30 mouse cellular contexts compared by ENCODE assay signal in genomic region chr4:33577631-33578030, GRCm38 (mm10).
"Had no signal": no experiment of that assay in that cellular context is flagged by ENCODE, and none has a peak within 500 bp of the region (broad histone marks: within the 10 kb centered on the region; RNA-seq: fewer than 3 reads in every experiment).

No protein-coding gene starts in this region.

- H3K9me3 ChIP-seq: limb, embryonic 10.5 days; limb, embryonic 15.5 days; liver, embryonic 15.5 days; lung, embryonic 15.5 days; midbrain, embryonic 15.5 days had no signal

- H3K9ac ChIP-seq: limb, embryonic 12.5 days; limb, embryonic 13.5 days; limb, embryonic 15.5 days; liver, embryonic 12.5 days; liver, embryonic 13.5 days; liver, embryonic 14.5 days; liver, embryonic 15.5 days; liver, postnatal 0 days; lung, embryonic 14.5 days; lung, embryonic 15.5 days; midbrain, embryonic 12.5 days; midbrain, embryonic 13.5 days; midbrain, embryonic 15.5 days had no signal

- H3K36me3 ChIP-seq: limb, embryonic 10.5 days; limb, embryonic 12.5 days; limb, embryonic 13.5 days; limb, embryonic 15.5 days; liver, embryonic 12.5 days; liver, embryonic 13.5 days; liver, embryonic 15.5 days; lung, embryonic 15.5 days; midbrain, embryonic 10.5 days; midbrain, embryonic 12.5 days; midbrain, embryonic 13.5 days; midbrain, embryonic 15.5 days had no signal

- H3K4me2 ChIP-seq: limb, embryonic 12.5 days; limb, embryonic 13.5 days; limb, embryonic 15.5 days; liver, embryonic 11.5 days; liver, embryonic 12.5 days; liver, embryonic 13.5 days; liver, embryonic 15.5 days; lung, embryonic 14.5 days; lung, embryonic 15.5 days; midbrain, embryonic 12.5 days; midbrain, embryonic 13.5 days; midbrain, embryonic 15.5 days had no signal

- ATAC-seq: liver, embryonic 12.5 days; liver, postnatal 0 days; lung, postnatal 0 days; midbrain, embryonic 13.5 days; midbrain, embryonic 15.5 days had no signal

- H3K4me3 ChIP-seq: left cerebral cortex, adult 2 months; limb, embryonic 10.5 days; limb, embryonic 12.5 days; limb, embryonic 13.5 days; limb, embryonic 15.5 days; liver, embryonic 12.5 days; liver, embryonic 13.5 days; liver, embryonic 15.5 days; lung, embryonic 15.5 days; megakaryocyte, embryonic 14.5 days; midbrain, embryonic 10.5 days; midbrain, embryonic 12.5 days; midbrain, embryonic 13.5 days; midbrain, embryonic 15.5 days; myocyte had no signal

- H3K4me1 ChIP-seq: limb, embryonic 10.5 days; liver, embryonic 12.5 days; liver, embryonic 13.5 days; liver, embryonic 15.5 days; lung, embryonic 15.5 days; megakaryocyte, embryonic 14.5 days; midbrain, embryonic 10.5 days; midbrain, embryonic 12.5 days; midbrain, embryonic 13.5 days; midbrain, embryonic 15.5 days had no signal

- DNase-seq: left cerebral cortex, postnatal 4 days; liver; liver, embryonic 13.5 days; liver, postnatal 0 days; lung, adult 18-20 months; lung, adult 2 months; lung, embryonic 14.5 days; lung, postnatal 10 days; lung, postnatal 14 days; lung, postnatal 36 days; lung, postnatal 4 days; midbrain, embryonic 14.5 days had no signal

- H3K27ac ChIP-seq: left cerebral cortex, adult 2 months; limb, embryonic 10.5 days; limb, embryonic 12.5 days; limb, embryonic 13.5 days; limb, embryonic 15.5 days; liver, embryonic 12.5 days; liver, embryonic 13.5 days; liver, embryonic 14.5 days; liver, embryonic 15.5 days; lung, embryonic 15.5 days; macrophage; midbrain, embryonic 10.5 days; midbrain, embryonic 12.5 days; midbrain, embryonic 13.5 days; midbrain, embryonic 15.5 days had no signal

- H3K27me3 ChIP-seq: limb, embryonic 12.5 days; limb, embryonic 13.5 days; limb, embryonic 15.5 days; liver, embryonic 12.5 days; liver, embryonic 13.5 days; liver, embryonic 15.5 days; lung, embryonic 15.5 days; midbrain, embryonic 12.5 days; midbrain, embryonic 13.5 days; midbrain, embryonic 15.5 days had no signal
